Mouse (Mus musculus): ENCODE results near the gene Btg1-ps2.
"Not testable (repeated sequence)": the region's sequence is repeated elsewhere in the genome, so short reads cannot be mapped to it uniquely, and the experiment has no call there.

- not testable (repeated sequence) for TF ChIP-seq CTCF (IDR thresholded peaks at IDR 0.05; ENCODE audit: low read depth, low read length); GATA1 (IDR thresholded peaks at IDR 0.05; ENCODE audit: borderline replicate concordance, low read length); GATA2 (IDR thresholded peaks at IDR 0.05; ENCODE audit: borderline replicate concordance, low read depth, low read length)
Observed at GRCm38 (mm10) chrX:38018597-38018996, 24.3 kb downstream of the Btg1-ps2 start, which contains the start of gene Btg1-ps1.
